ENCODE assay signal across 26 mouse cellular contexts in the genomic region with DNA sequence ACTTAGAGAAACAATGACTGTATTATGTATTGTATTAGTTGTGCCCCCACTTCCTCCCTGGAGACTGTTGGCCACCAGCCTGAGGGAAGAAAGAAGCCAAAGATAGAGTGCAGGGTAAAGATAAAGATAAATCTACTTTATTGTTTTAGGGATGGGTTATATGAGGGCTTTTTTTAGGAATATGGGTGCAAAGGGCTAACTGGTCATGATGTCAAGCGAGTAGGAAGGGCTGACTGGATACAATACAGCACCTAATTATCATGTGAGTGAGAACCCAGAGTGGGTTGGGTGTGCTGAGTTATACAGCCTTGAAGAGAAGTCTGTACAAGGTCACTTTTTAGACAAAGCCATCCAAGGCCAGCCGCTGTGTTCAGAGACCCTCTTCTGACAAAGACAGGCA.
"Had no signal": no experiment of that assay in that cellular context is flagged by ENCODE, and none has a peak within 500 bp of the region (broad histone marks: within the 10 kb centered on the region; RNA-seq: fewer than 3 reads in every experiment).

No protein-coding gene starts in this region.

- H3K27ac ChIP-seq: gastrocnemius, adult 2 months; heart, embryonic 10.5 days; heart, embryonic 13.5 days; heart, embryonic 15.5 days; hindbrain, embryonic 13.5 days; hindbrain, embryonic 15.5 days; hindbrain, postnatal 0 days; kidney, embryonic 15.5 days; kidney, postnatal 0 days; layer of hippocampus, adult 2 months; left cerebral cortex, adult 2 months; limb, embryonic 10.5 days; limb, embryonic 12.5 days; liver, embryonic 13.5 days had no signal

- ATAC-seq: hindbrain, postnatal 0 days had no signal

- H3K27me3 ChIP-seq: heart, embryonic 13.5 days; heart, embryonic 15.5 days; hindbrain, embryonic 13.5 days; hindbrain, embryonic 15.5 days; kidney, embryonic 15.5 days; limb, embryonic 12.5 days; liver, embryonic 13.5 days had no signal

- H3K36me3 ChIP-seq: heart, embryonic 10.5 days; heart, embryonic 13.5 days; heart, embryonic 15.5 days; hindbrain, embryonic 13.5 days; hindbrain, embryonic 15.5 days; kidney, embryonic 15.5 days; limb, embryonic 10.5 days; limb, embryonic 12.5 days; liver, embryonic 13.5 days had no signal

- H3K4me3 ChIP-seq: gastrocnemius, adult 2 months; heart, embryonic 10.5 days; heart, embryonic 13.5 days; heart, embryonic 15.5 days; hindbrain, embryonic 13.5 days; hindbrain, embryonic 15.5 days; kidney, embryonic 15.5 days; layer of hippocampus, adult 2 months; left cerebral cortex, adult 2 months; limb, embryonic 10.5 days; limb, embryonic 12.5 days; liver, embryonic 13.5 days had no signal

- H3K4me2 ChIP-seq: heart, embryonic 13.5 days; heart, embryonic 15.5 days; hindbrain, embryonic 13.5 days; hindbrain, embryonic 15.5 days; kidney, embryonic 15.5 days; limb, embryonic 12.5 days; liver, embryonic 11.5 days; liver, embryonic 13.5 days had no signal

- H3K4me1 ChIP-seq: heart, embryonic 10.5 days; heart, embryonic 13.5 days; heart, embryonic 15.5 days; kidney, embryonic 15.5 days; liver, embryonic 13.5 days had no signal

- H3K9ac ChIP-seq: heart, embryonic 13.5 days; heart, embryonic 15.5 days; hindbrain, embryonic 13.5 days; hindbrain, embryonic 15.5 days; kidney, embryonic 15.5 days; limb, embryonic 12.5 days; liver, embryonic 13.5 days had no signal

- DNase-seq: gastrocnemius, adult 2 months; gastrocnemius, postnatal 10 days; gastrocnemius, postnatal 25 days; heart, adult 18-20 months; heart, postnatal 14 days; heart, postnatal 36 days; kidney, adult 11 months; kidney, adult 2 months; kidney, adult 9 months; kidney, postnatal 14 days; kidney, postnatal 36 days; liver; liver, embryonic 13.5 days had no signal

- H3K9me3 ChIP-seq: heart, embryonic 10.5 days; heart, embryonic 13.5 days; heart, embryonic 15.5 days; hindbrain, embryonic 13.5 days; hindbrain, embryonic 15.5 days; kidney, embryonic 15.5 days; limb, embryonic 10.5 days; limb, embryonic 12.5 days; liver, embryonic 13.5 days had no signal
